Mouse (Mus musculus) MN1 (cell line): ENCODE results near the gene Vps50.
"Not testable (repeated sequence)": the region's sequence is repeated elsewhere in the genome, so short reads cannot be mapped to it uniquely, and the experiment has no call there.

Source experiments
- DNase-seq: peaks from one replicate; pipeline ENCODE4 v3.0.0-alpha.2; 2016; ENCODE audit warnings: low spot score

Gene Vps50

GRCm38 (mm10) chr6:3536048-3536447 lies 37.9 kb downstream of the Vps50 start:
- no peak for DNase-seq

GRCm38 (mm10) chr6:3539470-3539869 lies 41.3 kb downstream of the Vps50 start:
- DNase-seq, result no peak

- DNase-seq, result no peak
Observed at GRCm38 (mm10) chr6:3543862-3544261, 45.7 kb downstream of the Vps50 start.

- DNase-seq, result no peak
Observed at GRCm38 (mm10) chr6:3544970-3545369, 46.8 kb downstream of the Vps50 start.

- no peak for DNase-seq
Observed at GRCm38 (mm10) chr6:3548959-3549358, 50.8 kb downstream of the Vps50 start.

- no peak for DNase-seq
Observed at GRCm38 (mm10) chr6:3549992-3550391, 51.8 kb downstream of the Vps50 start.

- DNase-seq, result not testable (repeated sequence)
Observed at GRCm38 (mm10) chr6:3552681-3553080, 54.5 kb downstream of the Vps50 start.

GRCm38 (mm10) chr6:3557177-3557576 lies 59.0 kb downstream of the Vps50 start:
- no peak for DNase-seq

- DNase-seq, result no peak
Observed at GRCm38 (mm10) chr6:3560009-3560408, 61.8 kb downstream of the Vps50 start.

- DNase-seq, result no peak
Observed at GRCm38 (mm10) chr6:3562301-3562700, 64.1 kb downstream of the Vps50 start.

- not testable (repeated sequence) for DNase-seq
Observed at GRCm38 (mm10) chr6:3564118-3564517, 65.9 kb downstream of the Vps50 start.

- no peak for DNase-seq
Observed at GRCm38 (mm10) chr6:3565005-3565404, 66.8 kb downstream of the Vps50 start.

GRCm38 (mm10) chr6:3565667-3566066 lies 67.5 kb downstream of the Vps50 start:
- DNase-seq, result no peak

GRCm38 (mm10) chr6:3567071-3567610 lies 69.0 kb downstream of the Vps50 start:
- no peak for DNase-seq

- DNase-seq, result no peak
Observed at GRCm38 (mm10) chr6:3572221-3572815, 74.1 kb downstream of the Vps50 start.

GRCm38 (mm10) chr6:3573787-3574186 lies 75.6 kb downstream of the Vps50 start:
- DNase-seq, result no peak

GRCm38 (mm10) chr6:3585402-3585801 lies 87.2 kb downstream of the Vps50 start:
- DNase-seq, result no peak

GRCm38 (mm10) chr6:3590289-3590904 lies 92.2 kb downstream of the Vps50 start:
- DNase-seq, result no peak

- no peak for DNase-seq
Observed at GRCm38 (mm10) chr6:3594246-3594645, 96.1 kb downstream of the Vps50 start.

GRCm38 (mm10) chr6:3612827-3613226 lies 114.6 kb downstream of the Vps50 start:
- DNase-seq, result no peak

- peak; percentile 27 for DNase-seq
Observed at GRCm38 (mm10) chr6:3620428-3621387, 122.5 kb downstream of the Vps50 start.
